22 mouse cellular contexts compared by ENCODE assay signal in genomic region chr11:110481406-110481805, GRCm38 (mm10).
DNase-seq lines count a peak whose midpoint lies in the region; ATAC-seq and TF ChIP-seq lines count a peak whose summit lies in the region.
"Had no signal": no experiment of that assay in that cellular context is flagged by ENCODE, and none has a peak within 500 bp of the region (broad histone marks: within the 10 kb centered on the region; RNA-seq: fewer than 3 reads in every experiment).

No protein-coding gene starts in this region.

- H3K9ac ChIP-seq in forebrain, embryonic 16.5 days (replicated peaks; ENCODE audit: low read depth, low read length) = peak overlapping the region; percentile 26; the same call in 1 of the 2 replicates
- 0 out of 2 replicates have a peak overlapping the region, but pooled peaks have one; percentile 21 for H3K9ac ChIP-seq in liver, postnatal 0 days (replicated peaks)
- H3K9ac ChIP-seq: heart, embryonic 15.5 days; intestine, embryonic 15.5 days; liver, embryonic 14.5 days; lung, embryonic 15.5 days; midbrain, embryonic 13.5 days had no signal

- peaks cover 40% of the 10 kb centered on the region for H3K4me1 ChIP-seq in forebrain, embryonic 16.5 days (replicated peaks; ENCODE audit: control insufficient read depth, insufficient read depth, low read length)
- peaks cover 52% of the 10 kb centered on the region for H3K4me1 ChIP-seq in forebrain, embryonic 10.5 days
- peaks cover 33% of the 10 kb centered on the region for H3K4me1 ChIP-seq in liver, postnatal 0 days (ENCODE audit: insufficient read depth)

- no peak overlapping the region for H3K27ac ChIP-seq in forebrain, embryonic 16.5 days (ENCODE audit: low read length)
- H3K27ac ChIP-seq in forebrain, embryonic 10.5 days = no peak overlapping the region
- H3K27ac ChIP-seq in liver, postnatal 0 days (ENCODE audit: low read depth) = no peak overlapping the region
- H3K27ac ChIP-seq: embryonic facial prominence, embryonic 10.5 days; heart, embryonic 15.5 days; intestine, embryonic 15.5 days; liver, embryonic 14.5 days; lung, embryonic 15.5 days; midbrain, embryonic 13.5 days; stomach, postnatal 0 days had no signal

- no peak overlapping the region for H3K4me3 ChIP-seq in forebrain, embryonic 16.5 days (replicated peaks; ENCODE audit: low read length)
- H3K4me3 ChIP-seq in forebrain, embryonic 10.5 days = no peak overlapping the region
- no peak overlapping the region for H3K4me3 ChIP-seq in liver, postnatal 0 days (ENCODE audit: low read depth, low read length)
- H3K4me3 ChIP-seq: embryonic facial prominence, embryonic 10.5 days; heart, embryonic 15.5 days; intestine, embryonic 15.5 days; lung, embryonic 15.5 days; megakaryocyte, embryonic 14.5 days; midbrain, embryonic 13.5 days had no signal

- no peak for TF ChIP-seq CTCF in liver, postnatal 0 days (IDR thresholded peaks at IDR 0.05; ENCODE audit: low read depth)

- H3K27me3 ChIP-seq in forebrain, embryonic 16.5 days (replicated peaks; ENCODE audit: control insufficient read depth, insufficient read depth, low read length) = no peaks in the 10 kb centered on the region
- H3K27me3 ChIP-seq in forebrain, embryonic 10.5 days (ENCODE audit: poor library complexity, severe bottlenecking) = peaks cover 57% of the 10 kb centered on the region
- no peaks in the 10 kb centered on the region for H3K27me3 ChIP-seq in liver, postnatal 0 days (ENCODE audit: insufficient read depth, low read length)
- H3K27me3 ChIP-seq: heart, embryonic 15.5 days; intestine, embryonic 15.5 days; lung, embryonic 15.5 days; megakaryocyte, embryonic 14.5 days had no signal

- peak; percentile 31 for DNase-seq in cerebellum, adult 9-11 months
- no peak for DNase-seq in cerebellum, adult 11-12 months
- DNase-seq in forebrain, embryonic 10.5 days (ENCODE audit: extremely low spot score, low spot score) = no peak
- DNase-seq in liver, postnatal 0 days = no peak
- DNase-seq in liver = no peak
- DNase-seq in frontal cortex, postnatal 10 days (ENCODE audit: low spot score in 2 of 2) = no peak
- DNase-seq: adrenal gland, adult 2 months; heart, postnatal 36 days; lung, postnatal 36 days; right cerebral cortex, postnatal 14 days; thymus, postnatal 14 days had no signal

- peak overlapping the region; percentile 34 for H3K4me2 ChIP-seq in forebrain, embryonic 16.5 days (ENCODE audit: low read length)
- 0 out of 2 replicates have a peak overlapping the region, but pooled peaks have one; percentile 24 for H3K4me2 ChIP-seq in liver, postnatal 0 days (ENCODE audit: low read depth, low read length)
- H3K4me2 ChIP-seq: heart, embryonic 15.5 days; intestine, embryonic 15.5 days; lung, embryonic 15.5 days; midbrain, embryonic 13.5 days had no signal

- TF ChIP-seq EP300 in liver, postnatal 0 days (IDR thresholded peaks at IDR 0.05; ENCODE audit: low read depth) = no peak

- no peak for ATAC-seq in forebrain, embryonic 16.5 days
- no peak for ATAC-seq in liver, postnatal 0 days
- ATAC-seq: hindbrain, embryonic 16.5 days; intestine, embryonic 15.5 days; midbrain, embryonic 13.5 days had no signal

- H3K9me3 ChIP-seq in forebrain, embryonic 16.5 days (ENCODE audit: control insufficient read depth, low read length) = no peaks in the 10 kb centered on the region
- no peaks in the 10 kb centered on the region for H3K9me3 ChIP-seq in forebrain, embryonic 10.5 days
- H3K9me3 ChIP-seq in liver, postnatal 0 days (ENCODE audit: low read length) = no peaks in the 10 kb centered on the region
- H3K9me3 ChIP-seq: embryonic facial prominence, embryonic 10.5 days; heart, embryonic 15.5 days; intestine, embryonic 15.5 days; lung, embryonic 15.5 days; megakaryocyte, embryonic 14.5 days; midbrain, embryonic 13.5 days had no signal

- H3K36me3 ChIP-seq in forebrain, embryonic 16.5 days (ENCODE audit: control insufficient read depth, insufficient read depth) = no peaks in the 10 kb centered on the region
- peaks cover 19% of the 10 kb centered on the region for H3K36me3 ChIP-seq in forebrain, embryonic 10.5 days (replicated peaks)
- peaks cover 3% of the 10 kb centered on the region; the same call in 1 of the 2 replicates for H3K36me3 ChIP-seq in liver, postnatal 0 days (replicated peaks; ENCODE audit: insufficient read depth, low read length)
- H3K36me3 ChIP-seq: G1E; heart, embryonic 15.5 days; intestine, embryonic 15.5 days; lung, embryonic 15.5 days; midbrain, embryonic 13.5 days had no signal

- 57% methylated on average over 2 of the region's 2 CpGs for WGBS in forebrain, embryonic 16.5 days
- WGBS in forebrain, embryonic 10.5 days = 47% methylated on average over 2 of the region's 2 CpGs
- 79% methylated on average over 2 of the region's 2 CpGs for WGBS in liver, postnatal 0 days (ENCODE audit: insufficient replicate concordance)
